Mouse (Mus musculus): Measurements from ENCODE around the gene Mau2.
"Not testable (repeated sequence)": the region's sequence is repeated elsewhere in the genome, so short reads cannot be mapped to it uniquely, and the experiment has no call there.

Mau2 gene

GRCm38 (mm10) chr8:70042583-70043455 is at the start of gene Mau2, which contains the start of gene Sugp1:
Gene Mau2 (minus strand): TSS chr8:70042734.
Gene Sugp1 (plus strand): TSS chr8:70042813.
- peak; percentile 99 for DNase-seq (ENCODE audit: low read depth, low spot score)

- no peak for DNase-seq (ENCODE audit: low read depth, low spot score)
Observed at GRCm38 (mm10) chr8:70089296-70089960, 46.9 kb upstream of the Mau2 start.

- DNase-seq (ENCODE audit: low read depth, low spot score) = no peak
Observed at GRCm38 (mm10) chr8:70087836-70088650, 45.5 kb upstream of the Mau2 start.

GRCm38 (mm10) chr8:70087237-70087636 is 44.7 kb upstream of the Mau2 start:
- DNase-seq (ENCODE audit: low read depth, low spot score) = no peak

GRCm38 (mm10) chr8:70086151-70086550 is 43.6 kb upstream of the Mau2 start:
- no peak for DNase-seq (ENCODE audit: low read depth, low spot score)

- DNase-seq (ENCODE audit: low read depth, low spot score) = no peak
Observed at GRCm38 (mm10) chr8:70084191-70085065, 41.9 kb upstream of the Mau2 start.

- DNase-seq (ENCODE audit: low read depth, low spot score) = peak; percentile 72
Observed at GRCm38 (mm10) chr8:70083285-70083684, 40.8 kb upstream of the Mau2 start, which contains the start of gene Hapln4. Gene Hapln4 (plus strand): TSS chr8:70083457.

GRCm38 (mm10) chr8:70081976-70082375 is 39.4 kb upstream of the Mau2 start:
- DNase-seq (ENCODE audit: low read depth, low spot score) = no peak

- no peak for DNase-seq (ENCODE audit: low read depth, low spot score)
Observed at GRCm38 (mm10) chr8:70073682-70074081, 31.1 kb upstream of the Mau2 start.

- no peak for DNase-seq (ENCODE audit: low read depth, low spot score)
Observed at GRCm38 (mm10) chr8:70073120-70073519, 30.6 kb upstream of the Mau2 start.

GRCm38 (mm10) chr8:70072441-70073069 is 30.0 kb upstream of the Mau2 start, which contains the start of gene Tm6sf2:
Gene Tm6sf2 (plus strand): TSS chr8:70072924.
- DNase-seq (ENCODE audit: low read depth, low spot score) = no peak

- DNase-seq (ENCODE audit: low read depth, low spot score) = no peak
Observed at GRCm38 (mm10) chr8:70071836-70072440, 29.4 kb upstream of the Mau2 start.

GRCm38 (mm10) chr8:70057721-70058120 is 15.2 kb upstream of the Mau2 start:
- DNase-seq (ENCODE audit: low read depth, low spot score) = no peak

- DNase-seq (ENCODE audit: low read depth, low spot score) = not testable (repeated sequence)
Observed at GRCm38 (mm10) chr8:70050434-70050833, 7.9 kb upstream of the Mau2 start.

GRCm38 (mm10) chr8:70049662-70050061 is 7.1 kb upstream of the Mau2 start:
- DNase-seq (ENCODE audit: low read depth, low spot score) = no peak

- no peak for DNase-seq (ENCODE audit: low read depth, low spot score)
Observed at GRCm38 (mm10) chr8:70043996-70044395, 1.5 kb upstream of the Mau2 start.

- DNase-seq (ENCODE audit: low read depth, low spot score) = peak; percentile 36
Observed at GRCm38 (mm10) chr8:70041885-70042546, 518 bp downstream of the Mau2 start.

- DNase-seq (ENCODE audit: low read depth, low spot score) = no peak
Observed at GRCm38 (mm10) chr8:70037994-70038393, 4.5 kb downstream of the Mau2 start.

GRCm38 (mm10) chr8:70030255-70030654 is 12.3 kb downstream of the Mau2 start:
- no peak for DNase-seq (ENCODE audit: low read depth, low spot score)
